Mouse (Mus musculus) CH12.LX (cell line): Measurements from ENCODE around the gene Prepl.

Experiments used
- CTCF ChIP-seq, 2 experiments: IDR thresholded peaks in 1 of 2; conservative IDR thresholded peaks in 1 of 2; 2 replicates each; pipeline ENCODE4 v1.5.1; 2011 to 2012; ENCODE audit warnings: low read depth in 2 of 2, low read length in 2 of 2, improper control_type of control experiment in 1 of 2, inconsistent platforms in 1 of 2, mild to moderate bottlenecking in 1 of 2, moderate library complexity in 1 of 2
- E2F4 ChIP-seq: IDR thresholded peaks from 2 replicates; pipeline ENCODE4 v1.6.1; 2011; ENCODE audit warnings: low read depth, low read length, improper control_type of control experiment; ENCODE audit not compliant: insufficient replicate concordance
- EP300 ChIP-seq: IDR thresholded peaks from 2 replicates; pipeline ENCODE4 v1.6.1; 2011; ENCODE audit warnings: low read length, improper control_type of control experiment
- MAX ChIP-seq: IDR thresholded peaks from 2 replicates; pipeline ENCODE4 v1.6.1; 2011; ENCODE audit warnings: low read length, improper control_type of control experiment
- POLR2A ChIP-seq: IDR thresholded peaks from 2 replicates; pipeline ENCODE4 v1.6.1; 2011; ENCODE audit warnings: low read depth, mild to moderate bottlenecking, improper control_type of control experiment, low read length
- USF2 ChIP-seq: conservative IDR thresholded peaks from 2 replicates; pipeline ENCODE4 v1.6.1; 2011; ENCODE audit warnings: low read depth, low read length, improper control_type of control experiment

DNA sequence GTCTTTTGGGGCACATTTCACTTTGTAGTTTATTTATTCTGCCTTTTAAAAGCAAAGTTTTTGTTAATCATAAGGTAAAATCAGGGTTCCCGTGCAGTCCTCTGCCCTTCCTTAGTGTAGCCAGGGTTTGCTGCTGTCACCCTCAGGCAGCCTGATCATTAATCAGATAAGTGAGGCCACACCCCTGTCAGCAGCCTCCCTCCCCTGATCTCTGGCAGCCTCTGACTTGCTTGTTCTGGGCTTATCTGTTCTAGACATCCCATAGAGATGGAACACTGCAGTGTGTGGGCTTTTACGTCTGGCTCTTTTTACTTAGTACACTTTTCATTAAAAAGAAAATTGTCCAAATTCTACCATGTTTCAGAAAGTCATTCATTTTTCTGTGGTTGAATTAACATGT lies 13.3 kb upstream of the Prepl start:
- TF ChIP-seq E2F4, result no peak
- no peak for TF ChIP-seq USF2
- TF ChIP-seq POLR2A, result no peak
- TF ChIP-seq MAX, result no peak
- TF ChIP-seq EP300, result no peak
- no peak for TF ChIP-seq CTCF (conservative IDR thresholded peaks at IDR 0.05 in 1 of 2, IDR thresholded peaks at IDR 0.05 in 1 of 2; ENCODE audit: low read depth in 2 of 2, low read length in 2 of 2)
